Mouse (Mus musculus) adrenal gland, postnatal 14 days (tissue): ENCODE measurements around the gene Gm21985. TPM values are rescaled to one million over a fixed set of nuclear protein-coding genes. Genes with fewer than 3 reads are reported as not detected.

Source experiments
- DNase-seq: peaks from one replicate; pipeline ENCODE4 v3.0.0; 2021; ENCODE audit warnings: mixed read lengths
- total RNA-seq: library from RNA; stranded (reverse); gene quantifications from 2 replicates; pipeline ENCODE4 v1.2.3, GENCODE M21; 2021

The Gm21985 gene
- total RNA-seq, 1 experiment from 2014 or later, result not detected

- DNase-seq, result no peak
Measured at GRCm38 (mm10) chr2:112332051-112332898, 66.2 kb downstream of the Gm21985 start.

- peak; percentile 62 for DNase-seq
Measured at GRCm38 (mm10) chr2:112337211-112337610, 71.1 kb downstream of the Gm21985 start.

- DNase-seq, result peak; percentile 14
Measured at GRCm38 (mm10) chr2:112339736-112340135, 73.6 kb downstream of the Gm21985 start.

GRCm38 (mm10) chr2:112341117-112341516 lies 75.0 kb downstream of the Gm21985 start:
- peak; percentile 20 for DNase-seq

- no peak for DNase-seq
Measured at GRCm38 (mm10) chr2:112348246-112348645, 82.1 kb downstream of the Gm21985 start.

GRCm38 (mm10) chr2:112353685-112354455 lies 87.8 kb downstream of the Gm21985 start:
- no peak for DNase-seq

- no peak for DNase-seq
Measured at GRCm38 (mm10) chr2:112359611-112360010, 93.5 kb downstream of the Gm21985 start.

- no peak for DNase-seq
Measured at GRCm38 (mm10) chr2:112360012-112360780, 94.1 kb downstream of the Gm21985 start.

- no peak for DNase-seq
Measured at GRCm38 (mm10) chr2:112360781-112361169, 94.7 kb downstream of the Gm21985 start.

- peak; percentile 18 for DNase-seq
Measured at GRCm38 (mm10) chr2:112367222-112367621, 101.1 kb downstream of the Gm21985 start.

- DNase-seq, result peak; percentile 95
Measured at GRCm38 (mm10) chr2:112367726-112368673, 101.9 kb downstream of the Gm21985 start, which contains the start of gene Emc4. Gene Emc4, minus strand, starts transcription at chr2:112368027.

- peak; percentile 61 for DNase-seq
Measured at GRCm38 (mm10) chr2:112369941-112370340, 103.8 kb downstream of the Gm21985 start.

GRCm38 (mm10) chr2:112373141-112373540 lies 107.0 kb downstream of the Gm21985 start:
- peak; percentile 12 for DNase-seq

- DNase-seq, result no peak
Measured at GRCm38 (mm10) chr2:112374610-112375009, 108.5 kb downstream of the Gm21985 start.

- peak; percentile 99 for DNase-seq
Measured at GRCm38 (mm10) chr2:112378973-112379898, 113.1 kb downstream of the Gm21985 start, which contains the start of gene Katnbl1. Gene Katnbl1, plus strand, starts transcription at chr2:112379211.

GRCm38 (mm10) chr2:112380131-112380530 lies 114.0 kb downstream of the Gm21985 start:
- no peak for DNase-seq

GRCm38 (mm10) chr2:112381219-112381618 lies 115.1 kb downstream of the Gm21985 start:
- DNase-seq, result no peak

GRCm38 (mm10) chr2:112390843-112391242 lies 124.7 kb downstream of the Gm21985 start:
- DNase-seq, result no peak

GRCm38 (mm10) chr2:112391346-112392000 lies 125.4 kb downstream of the Gm21985 start:
- DNase-seq, result no peak
